Mouse (Mus musculus) kidney, postnatal 10 days (tissue): Measurements from ENCODE around the gene Pyroxd2.
"Not testable (repeated sequence)": the region's sequence is repeated elsewhere in the genome, so short reads cannot be mapped to it uniquely, and the experiment has no call there.

ENCODE experiments used
- DNase-seq: peaks from one replicate; pipeline ENCODE4 v3.0.0; 2021; ENCODE audit warnings: mixed read lengths

Pyroxd2 gene

DNA sequence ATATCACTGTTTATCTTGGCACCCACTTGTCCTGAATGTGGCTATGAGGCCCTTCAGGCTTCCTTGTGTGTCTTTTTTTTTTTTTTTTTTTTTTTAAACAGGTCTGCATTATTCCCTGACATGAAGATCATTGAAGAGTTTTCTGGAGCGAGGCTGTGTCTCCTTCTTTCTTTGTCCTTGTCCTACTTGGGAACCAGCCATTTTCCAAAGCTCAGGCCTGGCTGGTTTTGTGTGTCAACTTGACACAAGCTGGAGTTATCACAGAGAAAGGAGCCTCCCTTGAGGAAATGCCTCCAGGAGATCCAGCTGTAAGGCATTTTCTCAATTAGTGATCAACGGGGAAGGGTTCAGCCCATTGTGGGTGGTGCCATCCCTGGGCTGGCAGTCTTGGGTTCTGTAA is 69.8 kb downstream of the Pyroxd2 start:
- DNase-seq: not testable (repeated sequence)

DNA sequence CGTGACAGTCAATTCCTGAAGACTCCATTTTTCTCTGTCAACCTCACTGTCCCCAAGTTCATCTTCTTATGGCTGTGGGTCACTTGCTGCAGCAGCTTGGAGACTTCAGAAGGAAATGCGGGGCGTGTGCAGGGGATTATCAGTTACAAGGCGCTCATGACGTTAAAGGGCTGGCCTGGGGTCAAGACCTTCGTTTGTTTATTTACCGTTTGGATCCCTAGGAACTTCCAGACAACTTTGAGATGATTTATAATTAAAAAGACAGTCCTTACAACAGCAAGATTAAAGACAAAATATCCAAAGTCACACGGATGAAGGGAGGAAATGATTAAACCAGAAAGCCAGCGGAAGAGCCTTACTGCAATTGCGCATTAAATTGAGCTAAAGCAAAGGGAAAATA is 74.4 kb downstream of the Pyroxd2 start:
- DNase-seq: peak; percentile 77

DNA sequence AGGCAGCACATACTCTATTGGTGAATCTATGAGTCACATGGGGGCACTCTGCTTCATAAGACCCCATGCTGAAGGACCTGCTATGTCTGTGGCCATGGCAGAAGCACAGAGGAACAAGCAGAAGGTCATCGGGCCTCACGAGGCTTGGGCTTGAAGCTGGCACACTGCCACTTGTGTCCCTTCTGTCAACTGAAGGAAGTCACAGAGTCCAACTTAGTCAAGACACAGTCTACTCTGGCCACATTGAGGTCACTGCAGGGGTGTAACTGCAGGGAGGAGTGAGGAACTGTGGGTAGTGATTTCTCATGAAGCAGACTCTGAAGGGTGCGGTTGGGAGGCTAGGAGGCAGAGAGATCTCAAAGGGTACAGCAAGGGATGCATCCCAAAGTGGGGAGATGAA is 75.1 kb downstream of the Pyroxd2 start:
- peak; percentile 51 for DNase-seq

GRCm38 (mm10) chr19:42676931-42677330 is 75.6 kb downstream of the Pyroxd2 start:
- DNase-seq: no peak
